Mouse (Mus musculus) bone marrow, adult 2 months (tissue): ENCODE data around the gene Gm10272. TPM values are rescaled to one million over a fixed set of nuclear protein-coding genes. Genes with fewer than 3 reads are reported as not detected.
"Not testable (repeated sequence)": the region's sequence is repeated elsewhere in the genome, so short reads cannot be mapped to it uniquely, and the experiment has no call there.

Experiments
- H3K27ac ChIP-seq: fragments of 200-500 bp; 2 replicates; pipeline ENCODE4 v1.5.1; 2012; ENCODE audit warnings: low read depth, mild to moderate bottlenecking, control low read depth, inconsistent platforms, low read length; ENCODE audit not compliant: control insufficient read depth, poor library complexity, insufficient read depth
- H3K4me1 ChIP-seq: fragments of 200-500 bp; 2 replicates; pipeline ENCODE4 v1.6.1; 2011; ENCODE audit warnings: low read length; ENCODE audit not compliant: control insufficient read depth, insufficient read depth
- H3K4me3 ChIP-seq: fragments of 200-500 bp; replicated peaks from 2 replicates; pipeline ENCODE3; 2011; ENCODE audit warnings: mild to moderate bottlenecking, low read depth, low read length, control low read depth; ENCODE audit not compliant: control insufficient read depth
- CTCF ChIP-seq: fragments of 200-500 bp; IDR thresholded peaks from 2 replicates; pipeline ENCODE4 v1.5.1; 2011; ENCODE audit warnings: low read length, control low read depth; ENCODE audit not compliant: control insufficient read depth, insufficient read depth
- POLR2A ChIP-seq: fragments of 200-500 bp; IDR thresholded peaks from 2 replicates; pipeline ENCODE4 v1.6.1; 2011; ENCODE audit warnings: low read depth, mild to moderate bottlenecking, control low read depth, low read length, borderline replicate concordance; ENCODE audit not compliant: control insufficient read depth
- WGBS: fragments of 180-500 bp; shearing (Covaris S2); methylation state at CpG from one replicate; pipeline ENCODE4 v1.1.7; 2018; 5-methylcytosine and 5-hydroxymethylcytosine counted together
- polyA plus RNA-seq: library from polyadenylated mRNA; stranded (reverse); fragments of >200 nt; gene quantifications from 2 replicates; pipeline ENCODE4 v1.2.4, GENCODE M21; 2011; ENCODE audit warnings: low replicate concordance; ENCODE audit not compliant: missing spikeins, insufficient read depth, insufficient read length

Gene Gm10272
- polyA plus RNA-seq, 1 experiment: not detected

GRCm38 (mm10) chr10:77682994-77683393, 23.4 kb upstream of the Gm10272 start:
- no peak overlapping the region for H3K27ac ChIP-seq
- no peak for TF ChIP-seq POLR2A
- no peak for TF ChIP-seq CTCF
- H3K4me1 ChIP-seq: no peaks in the 10 kb centered on the region
- WGBS: 78% methylated on average over 7 of the region's 7 CpGs
- H3K4me3 ChIP-seq: no peak overlapping the region

GRCm38 (mm10) chr10:77684181-77684580, 22.2 kb upstream of the Gm10272 start:
- H3K4me3 ChIP-seq: no peak overlapping the region
- 39% methylated on average over 8 of the region's 8 CpGs for WGBS
- no peak overlapping the region for H3K27ac ChIP-seq
- H3K4me1 ChIP-seq: no peaks in the 10 kb centered on the region
- TF ChIP-seq CTCF: no peak
- TF ChIP-seq POLR2A: no peak

- TF ChIP-seq CTCF (no peak), POLR2A (no peak)
- no peaks in the 10 kb centered on the region for H3K4me1 ChIP-seq
- H3K4me3 ChIP-seq: no peak within 1 kb of the TSS
- no peak within 1 kb of the TSS for H3K27ac ChIP-seq
- WGBS: 13% methylated on average over 22 of the region's 22 CpGs
These were observed 20.3 kb upstream of the Gm10272 start, which contains the start of gene Tspear for GRCm38 (mm10) chr10:77685895-77686664. Gene Tspear, plus strand, starts transcription at chr10:77686569.

GRCm38 (mm10) chr10:77687021-77687420, 19.4 kb upstream of the Gm10272 start:
- 49% methylated on average over 10 of the region's 10 CpGs for WGBS

GRCm38 (mm10) chr10:77690356-77690807, 16.0 kb upstream of the Gm10272 start, which contains the start of gene Gm19402:
Gene Gm19402, minus strand, starts transcription at chr10:77690757.
- WGBS: 69% methylated on average over 3 of the region's 3 CpGs
- not testable (repeated sequence) for H3K4me1 ChIP-seq, H3K4me3 ChIP-seq, H3K27ac ChIP-seq

More at GRCm38 (mm10) chr10:77687021-77687420, 19.4 kb upstream of the Gm10272 start:
- H3K4me3 ChIP-seq: no peak overlapping the region
- TF ChIP-seq CTCF: no peak
- no peak for TF ChIP-seq POLR2A
- H3K4me1 ChIP-seq: no peaks in the 10 kb centered on the region
- no peak overlapping the region for H3K27ac ChIP-seq

- WGBS: 50% methylated on average over 4 of the region's 4 CpGs
- Histone ChIP-seq H3K27ac (no peak within 1 kb of the TSS), H3K4me3 (no peak within 1 kb of the TSS), H3K4me1 (no peaks in the 10 kb centered on the region)
- TF ChIP-seq CTCF (no peak), POLR2A (no peak)
These were observed 9.3 kb upstream of the Gm10272 start, which contains the start of gene Gm9508 for GRCm38 (mm10) chr10:77697133-77697532. Gene Gm9508, minus strand, starts transcription at chr10:77697233.

- no peak overlapping the region for H3K4me3 ChIP-seq
- TF ChIP-seq POLR2A: no peak
- no peak for TF ChIP-seq CTCF
- WGBS: 68% methylated on average over 3 of the region's 3 CpGs
These were observed 3.4 kb downstream of the Gm10272 start for GRCm38 (mm10) chr10:77709831-77710230.

GRCm38 (mm10) chr10:77711157-77711556, 4.7 kb downstream of the Gm10272 start, which contains the start of gene Gm10024:
Gene Gm10024, plus strand, starts transcription at chr10:77711457.
- not testable (repeated sequence) for H3K27ac ChIP-seq, H3K4me3 ChIP-seq, H3K4me1 ChIP-seq

More at GRCm38 (mm10) chr10:77709831-77710230, 3.4 kb downstream of the Gm10272 start:
- H3K27ac ChIP-seq: no peak overlapping the region
- H3K4me1 ChIP-seq: peaks cover 1% of the 10 kb centered on the region
